Comparison of ENCODE assay signal across 8 mouse cellular contexts in the genomic region with DNA sequence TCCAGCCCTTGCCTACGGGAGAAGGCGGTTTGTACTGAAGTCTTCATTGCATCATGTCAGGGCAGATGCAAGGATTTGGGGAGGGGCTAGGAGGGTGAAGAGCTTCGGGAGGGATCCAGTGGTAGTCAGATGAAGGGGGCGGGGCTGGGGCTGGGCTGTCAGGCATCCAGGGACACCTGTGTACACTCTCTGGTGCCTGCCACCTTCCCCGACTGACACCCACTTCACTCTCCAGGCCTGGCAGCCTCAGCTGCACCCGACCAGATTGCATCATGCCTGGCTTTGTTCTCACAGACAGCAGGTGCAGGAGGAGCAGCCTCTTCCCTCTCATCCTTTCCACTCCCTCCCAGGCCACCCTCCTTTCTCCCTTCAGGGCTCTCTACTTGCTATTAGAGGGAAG. TPM values are rescaled to one million over a fixed set of nuclear protein-coding genes. Genes with fewer than 3 reads are reported as not detected.
A peak's percentile ranks its signal among the peaks of the same experiment; 100 is the strongest.
DNase-seq lines count a peak whose midpoint lies in the region; ATAC-seq and TF ChIP-seq lines count a peak whose summit lies in the region.

No protein-coding gene starts in this region.

- no peak for DNase-seq in lung, embryonic 14.5 days
- DNase-seq in lung, adult 2 months: no peak
- peak; percentile 74 for DNase-seq in cerebellum, adult 8-10 months
- DNase-seq in hindbrain, embryonic 10.5 days (ENCODE audit: low spot score): no peak
- DNase-seq in midbrain, embryonic 14.5 days: peak; percentile 42
- DNase-seq in thymus, postnatal 36 days: peak; percentile 55 to 81
- DNase-seq in adrenal gland, adult 8-10 months: no peak

- H3K36me3 ChIP-seq in lung, embryonic 14.5 days (ENCODE audit: insufficient read depth): no peaks in the 10 kb centered on the region
- H3K36me3 ChIP-seq in hindbrain, embryonic 10.5 days: peaks cover 9% of the 10 kb centered on the region
- peaks cover 10% of the 10 kb centered on the region; the same call in 1 of the 2 replicates for H3K36me3 ChIP-seq in midbrain, embryonic 14.5 days (ENCODE audit: control insufficient read depth, insufficient read depth, low read length)

- H3K4me2 ChIP-seq in lung, embryonic 14.5 days: peak overlapping the region; percentile 71
- H3K4me2 ChIP-seq in midbrain, embryonic 14.5 days (ENCODE audit: low read length): peak overlapping the region; percentile 63; the same call in 1 of the 2 replicates

- 0 out of 2 replicates have a peak, but pooled peaks cover 2% of the 10 kb centered on the region for H3K27me3 ChIP-seq in lung, embryonic 14.5 days (ENCODE audit: insufficient read depth, low read length)
- peaks cover 45% of the 10 kb centered on the region for H3K27me3 ChIP-seq in hindbrain, embryonic 10.5 days (ENCODE audit: insufficient read depth, poor library complexity, severe bottlenecking)
- no peaks in the 10 kb centered on the region; the same call in 1 of the 2 replicates for H3K27me3 ChIP-seq in midbrain, embryonic 14.5 days (ENCODE audit: control insufficient read depth, insufficient read depth, low read length)

- no peak for TF ChIP-seq POLR2A in lung, adult 2 months (IDR thresholded peaks at IDR 0.05; ENCODE audit: borderline replicate concordance, extremely low read depth, low read depth, low read length)

- no peak for TF ChIP-seq CTCF in lung, embryonic 14.5 days (IDR thresholded peaks at IDR 0.05; ENCODE audit: low read depth)
- no peak for TF ChIP-seq CTCF in lung, adult 2 months (IDR thresholded peaks at IDR 0.05; ENCODE audit: insufficient read depth, low read length)

- no peak overlapping the region for H3K9ac ChIP-seq in lung, embryonic 14.5 days
- no peak overlapping the region for H3K9ac ChIP-seq in midbrain, embryonic 14.5 days (replicated peaks; ENCODE audit: low read length)

- ATAC-seq in lung, embryonic 14.5 days (ENCODE audit: insufficient read depth): peak; percentile 4; the same call in 1 of the 2 replicates
- peak; percentile 53; the same call in 1 of the 2 replicates for ATAC-seq in midbrain, embryonic 14.5 days (ENCODE audit: low FRiP score, low TSS enrichment)
- ATAC-seq in megakaryocyte-erythroid progenitor cell, adult 5-6 weeks (replicated peaks; ENCODE audit: low FRiP score, low TSS enrichment, poor library complexity, severe bottlenecking): no peak

- WGBS in lung, embryonic 14.5 days: 11% methylated on average over 6 of the region's 6 CpGs
- 22% methylated on average over 6 of the region's 6 CpGs for WGBS in lung, adult 2 months
- 22% methylated on average over 6 of the region's 6 CpGs for WGBS in hindbrain, embryonic 10.5 days
- 15% methylated on average over 6 of the region's 6 CpGs for whole genome bisulfite sequencing in midbrain, embryonic 14.5 days

- no peak overlapping the region for H3K27ac ChIP-seq in lung, embryonic 14.5 days (ENCODE audit: low read depth)
- H3K27ac ChIP-seq in hindbrain, embryonic 10.5 days: peak overlapping the region; percentile 76
- peak overlapping the region; percentile 20 for H3K27ac ChIP-seq in midbrain, embryonic 14.5 days (replicated peaks; ENCODE audit: low read depth, low read length)

- H3K4me1 ChIP-seq in lung, embryonic 14.5 days (ENCODE audit: insufficient read depth): peaks cover 6% of the 10 kb centered on the region; the same call in 1 of the 2 replicates
- peaks cover 7% of the 10 kb centered on the region for H3K4me1 ChIP-seq in lung, adult 2 months (ENCODE audit: control insufficient read depth, insufficient read depth, low read length)
- H3K4me1 ChIP-seq in hindbrain, embryonic 10.5 days (replicated peaks): peaks cover 51% of the 10 kb centered on the region
- peaks cover 22% of the 10 kb centered on the region for H3K4me1 ChIP-seq in midbrain, embryonic 14.5 days (ENCODE audit: control insufficient read depth, insufficient read depth, low read length)

- no peak overlapping the region for H3K4me3 ChIP-seq in lung, embryonic 14.5 days (ENCODE audit: low read depth, low read length)
- H3K4me3 ChIP-seq in lung, adult 2 months (replicated peaks; ENCODE audit: extremely low read depth, low read depth, low read length): no peak overlapping the region
- peak overlapping the region; percentile 48 for H3K4me3 ChIP-seq in hindbrain, embryonic 10.5 days
- H3K4me3 ChIP-seq in midbrain, embryonic 14.5 days (replicated peaks; ENCODE audit: low read depth, low read length): no peak overlapping the region

- H3K9me3 ChIP-seq in lung, embryonic 14.5 days (ENCODE audit: low read depth, low read length): no peaks in the 10 kb centered on the region
- H3K9me3 ChIP-seq in hindbrain, embryonic 10.5 days: no peaks in the 10 kb centered on the region
- H3K9me3 ChIP-seq in midbrain, embryonic 14.5 days (ENCODE audit: control insufficient read depth, low read length): no peaks in the 10 kb centered on the region

RNA-seq across cellular contexts. Expression of gene Arhgap23, which starts 14.3 kb away (rescaled TPM):
- polyA plus RNA-seq in lung, embryonic 14.5 days (2014; fragmentation: Nextera tagmentation; extraction: Ambion mirVana): 7.0 and 7.9 TPM in 2 replicates
- polyA plus RNA-seq in lung, adult 2 months (2012; rRNA removed): 74.3 and 90.6 TPM in 2 replicates
- polyA plus RNA-seq in hindbrain, embryonic 10.5 days (2016; fragmentation: Nextera tagmentation; extraction: Ambion mirVana): 2.7 and 4.0 TPM in 2 replicates
- 7.8 and 13.1 TPM in 2 replicates for polyA plus RNA-seq in midbrain, embryonic 14.5 days (2014; fragmentation: Nextera tagmentation; extraction: Ambion mirVana)
- 10 to 100 TPM; 23.3 to 36.4 (median 31.8) TPM for total RNA-seq in adrenal gland, adult 8-10 months (2022)
- total RNA-seq in megakaryocyte-erythroid progenitor cell, adult 5-6 weeks (2014; fragmentation: Nextera tagmentation): 18.4 and 22.3 TPM in 2 replicates
- 3.9 and 14.5 TPM in 2 replicates for total RNA-seq in megakaryocyte-erythroid progenitor cell, adult 5-6 weeks (2017)

RNA-seq across cellular contexts. Expression of gene Socs7, which starts 38.7 kb away (rescaled TPM):
- polyA plus RNA-seq in lung, embryonic 14.5 days (2014; fragmentation: Nextera tagmentation; extraction: Ambion mirVana): 1.9 and 2.7 TPM in 2 replicates
- 9.8 and 11.3 TPM in 2 replicates for polyA plus RNA-seq in lung, adult 2 months (2012; rRNA removed)
- 3.9 and 4.6 TPM in 2 replicates for polyA plus RNA-seq in hindbrain, embryonic 10.5 days (2016; fragmentation: Nextera tagmentation; extraction: Ambion mirVana)
- polyA plus RNA-seq in midbrain, embryonic 14.5 days (2014; fragmentation: Nextera tagmentation; extraction: Ambion mirVana): 6.9 and 10.4 TPM in 2 replicates
- total RNA-seq in adrenal gland, adult 8-10 months (2022): 10 to 100 TPM; 22.2 to 28.3 (median 24.9) TPM
- total RNA-seq in megakaryocyte-erythroid progenitor cell, adult 5-6 weeks (2014; fragmentation: Nextera tagmentation): 6.0 and 15.8 TPM in 2 replicates
- 9.0 and 11.8 TPM in 2 replicates for total RNA-seq in megakaryocyte-erythroid progenitor cell, adult 5-6 weeks (2017)

RNA-seq across cellular contexts. Expression of gene Gpr179, which starts 49.2 kb away (rescaled TPM):
- polyA plus RNA-seq in lung, embryonic 14.5 days (2014; fragmentation: Nextera tagmentation; extraction: Ambion mirVana): 0.08 and 0.09 TPM in 2 replicates
- 0.23 and 0.24 TPM in 2 replicates for polyA plus RNA-seq in lung, adult 2 months (2012; rRNA removed)
- polyA plus RNA-seq in hindbrain, embryonic 10.5 days (2016; fragmentation: Nextera tagmentation; extraction: Ambion mirVana): 0.07 and 0.09 TPM in 2 replicates
- polyA plus RNA-seq in midbrain, embryonic 14.5 days (2014; fragmentation: Nextera tagmentation; extraction: Ambion mirVana): 0.30 and 0.36 TPM in 2 replicates
- 1 to 10 TPM in 3 of 4 experiments, under 1 TPM in 1; 0.96 to 6.4 (median 4.0) TPM for total RNA-seq in adrenal gland, adult 8-10 months (2022)
- total RNA-seq in megakaryocyte-erythroid progenitor cell, adult 5-6 weeks (2014; fragmentation: Nextera tagmentation): 0.05 TPM in 1 of 2 replicates, not detected in the other
- total RNA-seq in megakaryocyte-erythroid progenitor cell, adult 5-6 weeks (2017): not detected in 2 replicates

Comparison
In these comparisons a context has a peak if more than half of its experiments do, and no peak if none do; other contexts are left out.
1. DNase-seq: peak in cerebellum, adult 8-10 months (single experiment), midbrain, embryonic 14.5 days (single experiment) and thymus, postnatal 36 days (2 of 2); none in lung, embryonic 14.5 days (single experiment), lung, adult 2 months (single experiment), hindbrain, embryonic 10.5 days (single experiment) and adrenal gland, adult 8-10 months (single experiment).